Mouse (Mus musculus) liver, embryonic 11.5 days (tissue): ENCODE results near the gene Abcf2. TPM values are rescaled to one million over a fixed set of nuclear protein-coding genes. Genes with fewer than 3 reads are reported as not detected.
A peak's percentile ranks its signal among the peaks of the same experiment; 100 is the strongest.

Source experiments
- ATAC-seq: fragments of 200-750 bp; cut with Nextera tagmentation; replicated peaks from 2 replicates; pipeline ENCODE4 v1.8.0; 2017; ENCODE audit warnings: moderate number of reproducible peaks, mild to moderate bottlenecking, moderate TSS enrichment, moderate library complexity; ENCODE audit not compliant: low FRiP score
- DNase-seq: peaks from one replicate; pipeline ENCODE4 v3.0.0-alpha.2; 2017; ENCODE audit warnings: low spot score
- H3K27ac ChIP-seq: fragments of 300-500 bp; sonication (generic); 2 replicates; pipeline ENCODE4 v1.5.1; 2014; ENCODE audit warnings: mild to moderate bottlenecking, low read depth, low read length, control low read depth
- H3K27me3 ChIP-seq: fragments of 300-500 bp; sonication (generic); replicated peaks from 2 replicates; pipeline ENCODE4 v1.6.1; 2014; ENCODE audit warnings: low read length, mixed read lengths; ENCODE audit not compliant: control insufficient read depth, insufficient read depth
- H3K36me3 ChIP-seq: fragments of 300-500 bp; sonication (generic); 2 replicates; pipeline ENCODE4 v1.6.1; 2014; ENCODE audit warnings: mild to moderate bottlenecking, low read length, moderate library complexity, mixed read lengths; ENCODE audit not compliant: control insufficient read depth, insufficient read depth
- H3K4me1 ChIP-seq: fragments of 300-500 bp; sonication (generic); replicated peaks from 2 replicates; pipeline ENCODE4 v1.6.1; 2014; ENCODE audit warnings: low read length, mixed read lengths; ENCODE audit not compliant: control insufficient read depth, insufficient read depth
- H3K4me2 ChIP-seq: fragments of 300-500 bp; sonication (generic); 2 replicates; pipeline ENCODE4 v1.6.1; 2014; ENCODE audit warnings: mild to moderate bottlenecking, control low read depth, moderate library complexity
- H3K4me3 ChIP-seq: fragments of 300-500 bp; sonication (generic); 2 replicates; pipeline ENCODE4 v1.5.1; 2014; ENCODE audit warnings: low read depth, low read length, control low read depth
- H3K9ac ChIP-seq: fragments of 300-500 bp; sonication (generic); 2 replicates; pipeline ENCODE4 v1.6.1; 2014; ENCODE audit warnings: low read depth, low read length, control low read depth
- H3K9me3 ChIP-seq: fragments of 300-500 bp; sonication (generic); 2 replicates; pipeline ENCODE4 v1.6.1; 2016; ENCODE audit warnings: low read length, inconsistent platforms, mixed read lengths; ENCODE audit not compliant: control insufficient read depth
- WGBS: fragments of 180-500 bp; shearing (Covaris S2); extraction: QIAGEN DNeasy Blood & Tissue Kit; methylation state at CpG from one replicate; pipeline ENCODE4 v1.1.7; 2014; 5-methylcytosine and 5-hydroxymethylcytosine counted together
- polyA plus RNA-seq: library from polyadenylated mRNA; unstranded; fragments of >200 nt; fragmentation: Nextera tagmentation; extraction: Ambion mirVana; gene quantifications from 2 replicates; pipeline ENCODE4 v1.2.1, GENCODE M21; 2014

The Abcf2 gene
- polyA plus RNA-seq, 1 experiment from 2014 or later, result 122 TPM

DNA sequence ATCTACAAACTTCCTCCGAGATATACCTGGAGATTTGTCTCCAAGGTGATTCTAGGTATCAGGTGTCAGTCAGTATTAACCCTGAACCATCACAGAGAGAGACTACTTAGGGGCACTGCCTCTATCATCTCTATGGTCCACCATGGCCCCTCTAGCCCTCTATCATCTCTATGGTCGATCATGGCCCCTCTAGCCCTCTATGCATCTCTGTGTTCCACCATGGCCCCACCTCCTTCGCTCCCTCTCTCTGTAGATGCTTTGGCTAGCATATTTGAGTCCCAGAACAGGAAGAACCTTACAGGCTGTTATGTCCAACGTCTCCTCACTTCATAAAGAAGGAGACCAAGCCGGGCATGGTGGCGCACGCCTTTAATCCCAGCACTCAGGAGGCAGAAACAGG lies 34.6 kb downstream of the Abcf2 start:
- Histone ChIP-seq H3K27ac (no peak overlapping the region), H3K36me3 (no peaks in the 10 kb centered on the region), H3K4me3 (no peak overlapping the region), H3K9ac (no peak overlapping the region), H3K27me3 (peaks cover 14% of the 10 kb centered on the region), H3K4me2 (no peak overlapping the region), H3K4me1 (peaks cover 8% of the 10 kb centered on the region; the same call in 1 of the 2 replicates), H3K9me3 (no peaks in the 10 kb centered on the region)
- no peak for ATAC-seq
- no peak for DNase-seq
- WGBS, result 67% methylated on average over 7 of the region's 7 CpGs

- DNase-seq (no peak), ATAC-seq (no peak)
- no peak overlapping the region for H3K4me3 ChIP-seq
- H3K27ac ChIP-seq, result no peak overlapping the region
- 20% methylated on average over 6 of the region's 6 CpGs for WGBS
- peak overlapping the region; percentile 39 for H3K4me2 ChIP-seq
- peaks cover 8% of the 10 kb centered on the region; the same call in 1 of the 2 replicates for H3K4me1 ChIP-seq
- H3K9me3 ChIP-seq, result no peaks in the 10 kb centered on the region
- peaks cover 22% of the 10 kb centered on the region for H3K27me3 ChIP-seq
- no peaks in the 10 kb centered on the region for H3K36me3 ChIP-seq
- no peak overlapping the region for H3K9ac ChIP-seq
These were observed 36.1 kb downstream of the Abcf2 start for GRCm38 (mm10) chr5:24541144-24541569.

GRCm38 (mm10) chr5:24540387-24541143 lies 36.7 kb downstream of the Abcf2 start, which contains the start of gene Asb10:
Gene Asb10 (minus strand): TSS chr5:24540978.
- Histone ChIP-seq H3K27me3 (peaks cover 22% of the 10 kb centered on the region), H3K4me3 (no peak within 1 kb of the TSS), H3K9me3 (no peaks in the 10 kb centered on the region), H3K36me3 (no peaks in the 10 kb centered on the region), H3K4me2 (peak within 1 kb of the TSS; percentile 39), H3K27ac (no peak within 1 kb of the TSS), H3K9ac (no peak within 1 kb of the TSS), H3K4me1 (peaks cover 8% of the 10 kb centered on the region; the same call in 1 of the 2 replicates)
- no peak for DNase-seq
- ATAC-seq, result no peak
- 21% methylated on average over 14 of the region's 14 CpGs for WGBS

DNA sequence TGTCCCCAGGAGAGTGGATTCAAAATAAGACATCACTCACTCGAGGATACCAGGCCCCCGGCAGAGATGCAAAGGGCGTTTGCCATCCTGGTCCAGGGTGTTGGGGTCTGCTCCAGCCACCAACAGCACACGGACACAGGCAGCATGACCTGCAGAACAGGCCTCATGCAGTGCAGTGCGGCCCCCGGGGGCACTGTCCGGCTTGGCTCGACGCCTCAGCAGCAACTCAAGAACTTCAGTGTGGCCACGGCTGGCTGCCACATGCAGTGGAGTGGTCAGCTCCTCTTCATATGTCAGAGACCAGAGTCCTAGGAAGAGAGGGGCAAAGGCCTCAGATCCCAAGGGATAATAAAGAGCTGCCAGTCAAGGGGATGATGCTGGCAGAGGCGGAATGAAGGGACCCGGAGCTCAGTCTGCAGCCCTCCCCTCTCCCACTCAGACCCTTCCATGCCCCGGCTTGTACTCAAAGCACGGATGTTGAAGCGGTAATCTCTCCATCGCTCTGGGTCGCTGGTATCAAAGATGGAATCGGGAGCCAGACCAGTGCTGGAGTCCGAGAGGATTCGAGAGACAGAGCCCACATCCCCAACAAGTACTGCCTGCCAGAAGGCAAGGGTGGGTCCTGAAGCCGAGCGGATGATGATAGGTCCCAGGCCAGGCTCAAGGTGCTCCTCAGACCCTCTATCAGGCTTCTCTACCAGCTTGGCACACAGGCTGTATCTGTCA lies 37.5 kb downstream of the Abcf2 start:
- Histone ChIP-seq H3K4me1 (peaks cover 8% of the 10 kb centered on the region; the same call in 1 of the 2 replicates), H3K4me2 (no peak overlapping the region), H3K27me3 (peaks cover 22% of the 10 kb centered on the region), H3K27ac (no peak overlapping the region), H3K9ac (no peak overlapping the region), H3K36me3 (no peaks in the 10 kb centered on the region), H3K9me3 (no peaks in the 10 kb centered on the region), H3K4me3 (no peak overlapping the region)
- WGBS, result 82% methylated on average over 22 of the region's 22 CpGs
- no peak for DNase-seq
- ATAC-seq, result no peak

- H3K27ac ChIP-seq, result no peak overlapping the region
- H3K36me3 ChIP-seq, result no peaks in the 10 kb centered on the region
- no peaks in the 10 kb centered on the region for H3K9me3 ChIP-seq
- no peak overlapping the region for H3K9ac ChIP-seq
- 68% methylated on average over 16 of the region's 16 CpGs for WGBS
- DNase-seq, result no peak
- no peak overlapping the region for H3K4me2 ChIP-seq
- H3K4me3 ChIP-seq, result no peak overlapping the region
- H3K4me1 ChIP-seq, result peaks cover 8% of the 10 kb centered on the region; the same call in 1 of the 2 replicates
- no peak for ATAC-seq
- peaks cover 32% of the 10 kb centered on the region for H3K27me3 ChIP-seq
These were observed 39.6 kb downstream of the Abcf2 start for GRCm38 (mm10) chr5:24537618-24538017.

- 71% methylated on average over 5 of the region's 5 CpGs for WGBS
- ATAC-seq, result no peak
- Histone ChIP-seq H3K27ac (no peak overlapping the region), H3K9me3 (no peaks in the 10 kb centered on the region), H3K4me2 (no peak overlapping the region), H3K9ac (no peak overlapping the region), H3K4me1 (peaks cover 8% of the 10 kb centered on the region; the same call in 1 of the 2 replicates), H3K36me3 (no peaks in the 10 kb centered on the region), H3K27me3 (peaks cover 41% of the 10 kb centered on the region), H3K4me3 (no peak overlapping the region)
- DNase-seq, result no peak
These were observed 40.8 kb downstream of the Abcf2 start for GRCm38 (mm10) chr5:24536511-24536910.

GRCm38 (mm10) chr5:24535731-24536130 lies 41.5 kb downstream of the Abcf2 start:
- no peak overlapping the region for H3K4me2 ChIP-seq
- no peaks in the 10 kb centered on the region for H3K9me3 ChIP-seq
- ATAC-seq (no peak), DNase-seq (no peak)
- H3K9ac ChIP-seq, result no peak overlapping the region
- no peak overlapping the region for H3K27ac ChIP-seq
- peaks cover 3% of the 10 kb centered on the region; the same call in 1 of the 2 replicates for H3K4me1 ChIP-seq
- no peaks in the 10 kb centered on the region for H3K36me3 ChIP-seq
- peaks cover 45% of the 10 kb centered on the region for H3K27me3 ChIP-seq
- no peak overlapping the region for H3K4me3 ChIP-seq
- WGBS, result 75% methylated on average over 3 of the region's 3 CpGs

- peaks cover 49% of the 10 kb centered on the region for H3K27me3 ChIP-seq
- no peak for ATAC-seq
- H3K27ac ChIP-seq, result no peak overlapping the region
- WGBS, result 37% methylated on average over 5 of the region's 5 CpGs
- no peaks in the 10 kb centered on the region for H3K36me3 ChIP-seq
- DNase-seq, result no peak
- H3K4me1 ChIP-seq, result no peaks in the 10 kb centered on the region
- H3K9ac ChIP-seq, result no peak overlapping the region
- no peaks in the 10 kb centered on the region for H3K9me3 ChIP-seq
- H3K4me2 ChIP-seq, result no peak overlapping the region
- H3K4me3 ChIP-seq, result no peak overlapping the region
These were observed 43.0 kb downstream of the Abcf2 start for GRCm38 (mm10) chr5:24534292-24534691.
